Mouse (Mus musculus) heart, adult 18-20 months (tissue): Measurements from ENCODE around the gene Olfr723. TPM values are rescaled to one million over a fixed set of nuclear protein-coding genes. Genes with fewer than 3 reads are reported as not detected.
"Not testable (repeated sequence)": the region's sequence is repeated elsewhere in the genome, so short reads cannot be mapped to it uniquely, and the experiment has no call there.

Source experiments
- DNase-seq, 2 experiments: peaks; one replicate each; pipeline ENCODE4 v3.0.0; 2021 to 2022; ENCODE audit warnings: mixed read lengths in 1 of 2
- long read RNA-seq, 2 experiments: library from polyadenylated mRNA; stranded (forward); transcript quantifications; one replicate each; pipeline ENCODE4 v2.0.0; 2021
- total RNA-seq, 2 experiments: library from RNA; stranded (reverse); gene quantifications; 2 replicates each; pipeline ENCODE4 v1.2.3; 2021

The Olfr723 gene
- not detected for total RNA-seq
- long read RNA-seq, experiment 1, result 0 reads
- long read RNA-seq, experiment 2, result 0 reads

DNA sequence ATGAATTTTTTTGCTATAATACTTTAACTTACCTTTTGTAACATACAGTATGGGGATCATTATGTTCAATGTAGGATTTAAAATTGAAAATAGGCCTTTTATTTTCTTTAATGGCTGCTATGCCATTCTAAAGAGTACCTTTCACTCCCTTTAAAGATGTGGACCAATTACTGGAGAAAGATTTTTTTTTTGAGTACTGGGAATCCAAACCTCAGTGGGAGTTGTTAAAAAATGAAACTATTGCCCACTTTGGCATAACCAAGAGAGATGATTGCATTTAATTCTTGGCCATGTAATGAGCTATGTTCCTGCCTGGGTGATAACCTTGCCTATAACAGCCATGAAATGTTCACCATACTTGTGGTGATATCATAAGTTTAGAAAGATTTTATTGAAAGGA is at the start of gene Olfr723:
TSS of gene Olfr723 (minus strand) at position 101 of the 400 bp plus-strand sequence.
- not testable (repeated sequence) for DNase-seq

DNA sequence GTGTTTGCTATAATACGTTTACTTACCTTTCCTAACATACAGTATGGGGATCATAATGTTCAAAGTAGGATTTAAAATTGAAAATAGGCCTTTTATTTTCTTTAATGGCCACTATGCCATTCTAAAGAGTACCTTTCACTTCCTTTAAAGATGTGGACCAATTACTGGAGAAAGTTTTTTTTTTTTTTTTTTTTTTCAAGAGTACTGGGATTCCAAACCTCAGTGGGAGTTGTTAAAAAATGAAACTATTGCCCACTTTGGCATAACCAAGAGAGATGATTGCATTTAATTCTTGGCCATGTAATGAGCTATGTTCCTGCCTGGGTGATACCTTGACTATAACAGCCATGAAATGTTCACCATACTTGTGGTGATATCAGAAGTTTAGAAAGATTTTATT is 31.6 kb upstream of the Olfr723 start, which contains the start of gene Olfr724:
TSS of gene Olfr724 (minus strand) at position 101 of the 400 bp plus-strand sequence.
- not testable (repeated sequence) for DNase-seq

DNA sequence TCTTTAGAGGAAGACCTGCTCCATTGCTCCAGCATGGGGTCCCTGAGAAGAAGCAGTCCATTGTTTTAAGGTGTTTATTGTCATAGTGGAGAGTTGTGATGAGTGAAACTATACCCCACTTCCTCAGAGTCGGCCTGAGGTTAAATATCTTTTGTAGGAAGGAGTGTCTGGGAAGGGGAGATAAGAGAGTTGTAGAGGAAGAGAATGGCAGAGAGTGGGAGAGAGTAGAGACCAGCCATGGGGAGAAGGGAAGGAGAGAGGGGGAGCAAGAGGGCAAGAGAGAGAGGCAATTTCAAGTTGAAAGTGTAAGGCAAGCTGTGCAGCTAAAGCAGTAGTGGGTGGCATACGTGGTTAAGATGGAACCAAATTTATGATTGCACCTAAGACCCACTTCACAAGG is 24.3 kb upstream of the Olfr723 start:
- DNase-seq, result no peak

DNA sequence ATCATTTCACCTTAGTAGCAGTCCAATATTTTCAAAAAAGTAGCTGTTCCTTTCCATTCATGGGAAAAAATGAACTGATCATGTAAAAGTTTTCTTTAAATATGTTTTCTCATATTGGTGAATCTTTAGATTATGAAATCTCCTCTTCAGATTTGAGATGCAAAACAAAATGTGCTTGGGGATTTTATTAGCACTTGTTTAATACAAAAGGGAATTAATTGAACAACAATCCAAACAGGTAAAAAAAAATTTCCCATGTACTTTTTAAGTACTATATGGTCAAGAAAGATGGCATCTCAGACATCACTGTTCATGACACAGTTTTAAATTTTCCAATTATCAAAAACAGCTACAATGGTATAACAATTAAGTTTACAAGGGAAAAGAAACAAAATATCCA is 29.7 kb downstream of the Olfr723 start, which contains the start of gene Olfr722:
TSS of gene Olfr722 (minus strand) at position 101 of the 400 bp plus-strand sequence.
- no peak for DNase-seq

Other genes starting within 250 kb of the Olfr723 start
- gene Armh4, start 148.4 kb downstream of the Olfr723 start, total RNA-seq, result 10 to 100 TPM in 1 of 2 experiments, 1 to 10 TPM in 1; 6.9 to 10.2 TPM
- not detected for gene Olfr722, start 29.8 kb downstream of the Olfr723 start, total RNA-seq
- not detected for gene Olfr724, start 31.5 kb upstream of the Olfr723 start, total RNA-seq
- not detected for gene Olfr725, start 108.6 kb upstream of the Olfr723 start, total RNA-seq
- gene Olfr726, start 159.2 kb upstream of the Olfr723 start, total RNA-seq, result not detected
- not detected for gene Olfr727, start 191.4 kb upstream of the Olfr723 start, total RNA-seq
- not detected for gene Olfr728, start 210.9 kb upstream of the Olfr723 start, total RNA-seq
- not detected for gene Olfr729, start 221.1 kb upstream of the Olfr723 start, total RNA-seq